Mouse (Mus musculus) lung, adult 2 months (tissue): Measurements from ENCODE around the gene Rpl28. TPM values are rescaled to one million over a fixed set of nuclear protein-coding genes. Genes with fewer than 3 reads are reported as not detected.
A peak's percentile ranks its signal among the peaks of the same experiment; 100 is the strongest.

Experiments used
- DNase-seq: peaks from one replicate; pipeline ENCODE4 v3.0.0; 2022
- H3K4me1 ChIP-seq: fragments of 200-500 bp; 2 replicates; pipeline ENCODE4 v1.6.1; 2011; ENCODE audit warnings: low read length; ENCODE audit not compliant: control insufficient read depth, insufficient read depth
- H3K4me3 ChIP-seq: fragments of 200-500 bp; replicated peaks from 2 replicates; pipeline ENCODE3; 2011; ENCODE audit warnings: low read depth, mild to moderate bottlenecking, control low read depth, low read length; ENCODE audit errors: extremely low read depth
- CTCF ChIP-seq: fragments of 200-500 bp; IDR thresholded peaks from 2 replicates; pipeline ENCODE4 v1.5.1; 2011; ENCODE audit warnings: mild to moderate bottlenecking, low read length, control low read depth; ENCODE audit not compliant: insufficient read depth
- POLR2A ChIP-seq: fragments of 200-500 bp; IDR thresholded peaks from 2 replicates; pipeline ENCODE4 v1.6.1; 2011; ENCODE audit warnings: low read depth, mild to moderate bottlenecking, control low read depth, low read length, borderline replicate concordance; ENCODE audit errors: extremely low read depth
- WGBS: fragments of 180-500 bp; shearing (Covaris S2); methylation state at CpG from one replicate; pipeline ENCODE4 v1.1.7; 2018; 5-methylcytosine and 5-hydroxymethylcytosine counted together
- polyA plus RNA-seq: library from polyadenylated mRNA; depleted of rRNA; stranded (reverse); fragments of >200 nt; gene quantifications from 2 replicates; pipeline ENCODE4 v1.2.3, GENCODE M21; 2012; rRNA removed

Gene Rpl28
- polyA plus RNA-seq, 1 experiment = 204 TPM

- TF ChIP-seq POLR2A (no peak), CTCF (no peak)
- peak overlapping the region; percentile 32 for H3K4me3 ChIP-seq
- no peaks in the 10 kb centered on the region for H3K4me1 ChIP-seq
- DNase-seq = peak; percentile 46
- WGBS = 6% methylated on average over 34 of the region's 34 CpGs
Measured at GRCm38 (mm10) chr7:4835631-4836327, 43.1 kb downstream of the Rpl28 start.

- peak; percentile 66 for DNase-seq
- Histone ChIP-seq H3K4me1 (no peaks in the 10 kb centered on the region), H3K4me3 (peak overlapping the region; percentile 12)
- WGBS = under 1% methylated on average over 51 of the region's 51 CpGs
- TF ChIP-seq CTCF = 0 out of 2 replicates have a peak, but pooled peaks have one; percentile 18
- no peak for TF ChIP-seq POLR2A
Measured at GRCm38 (mm10) chr7:4836351-4836792, 43.7 kb downstream of the Rpl28 start.

- no peak for DNase-seq
- TF ChIP-seq CTCF = no peak
- no peak for TF ChIP-seq POLR2A
- H3K4me1 ChIP-seq = no peaks in the 10 kb centered on the region
- no peak overlapping the region for H3K4me3 ChIP-seq
- WGBS = 0% methylated on average over 1 of the region's 1 CpGs
Measured at GRCm38 (mm10) chr7:4837639-4838038, 45.0 kb downstream of the Rpl28 start.

GRCm38 (mm10) chr7:4842077-4842476 is 49.4 kb downstream of the Rpl28 start:
- no peak for DNase-seq

GRCm38 (mm10) chr7:4842634-4843131 is 50.0 kb downstream of the Rpl28 start:
- no peaks in the 10 kb centered on the region for H3K4me1 ChIP-seq
- H3K4me3 ChIP-seq = no peak overlapping the region
- no peak for TF ChIP-seq CTCF
- TF ChIP-seq POLR2A = no peak
- 1% methylated on average over 16 of the region's 16 CpGs for WGBS
- DNase-seq = no peak

More at GRCm38 (mm10) chr7:4842077-4842476, 49.4 kb downstream of the Rpl28 start:
- Histone ChIP-seq H3K4me1 (no peaks in the 10 kb centered on the region), H3K4me3 (no peak overlapping the region)
- WGBS = 56% methylated on average over 5 of the region's 5 CpGs
- no peak for TF ChIP-seq POLR2A
- no peak for TF ChIP-seq CTCF

GRCm38 (mm10) chr7:4843604-4844244 is 51.0 kb downstream of the Rpl28 start:
- DNase-seq = no peak
- WGBS = 2% methylated on average over 34 of the region's 34 CpGs
- TF ChIP-seq POLR2A (no peak), CTCF (no peak)
- Histone ChIP-seq H3K4me3 (no peak overlapping the region), H3K4me1 (no peaks in the 10 kb centered on the region)

- 2% methylated on average over 41 of the region's 41 CpGs for WGBS
- TF ChIP-seq CTCF (no peak), POLR2A (no peak)
- no peaks in the 10 kb centered on the region for H3K4me1 ChIP-seq
- H3K4me3 ChIP-seq = no peak within 1 kb of the TSS
- DNase-seq = no peak
Measured at GRCm38 (mm10) chr7:4844245-4844916, 51.7 kb downstream of the Rpl28 start, which contains the start of gene Shisa7. Gene Shisa7 (minus strand): TSS chr7:4844696.

Other genes starting within 250 kb of the Rpl28 start
- 12.6 and 13.8 TPM in 2 replicates for gene Syt5, start 245.3 kb upstream of the Rpl28 start, polyA plus RNA-seq
- gene Ptprh, start 188.8 kb upstream of the Rpl28 start, polyA plus RNA-seq = 0.08 and 0.14 TPM in 2 replicates
- gene Tmem86b, start 161.5 kb upstream of the Rpl28 start, polyA plus RNA-seq = 10.1 and 14.6 TPM in 2 replicates
- gene Ppp6r1, start 133.9 kb upstream of the Rpl28 start, polyA plus RNA-seq = 99.0 and 112 TPM in 2 replicates
- 38.8 and 39.6 TPM in 2 replicates for gene Hspbp1, start 107.8 kb upstream of the Rpl28 start, polyA plus RNA-seq
- 4.1 and 4.9 TPM in 2 replicates for gene Brsk1, start 102.3 kb upstream of the Rpl28 start, polyA plus RNA-seq
- gene Tmem150b, start 67.6 kb upstream of the Rpl28 start, polyA plus RNA-seq = 3.2 and 3.8 TPM in 2 replicates
- 92.5 and 104 TPM in 2 replicates for gene Kmt5c, start 52.8 kb upstream of the Rpl28 start, polyA plus RNA-seq
- gene Cox6b2, start 39.8 kb upstream of the Rpl28 start, polyA plus RNA-seq = 52.7 and 87.5 TPM in 2 replicates
- gene Fam71e2, start 21.6 kb upstream of the Rpl28 start, polyA plus RNA-seq = not detected in 2 replicates
- gene Il11, start 10.0 kb upstream of the Rpl28 start, polyA plus RNA-seq = 0.65 and 0.68 TPM in 2 replicates
- gene Tmem190, start 9.9 kb upstream of the Rpl28 start, polyA plus RNA-seq = not detected in 2 replicates
- gene Tmem238, start 3.2 kb upstream of the Rpl28 start, polyA plus RNA-seq = 59.4 and 97.7 TPM in 2 replicates
- 135 and 210 TPM in 2 replicates for gene Ube2s, start 19.7 kb downstream of the Rpl28 start, polyA plus RNA-seq
- gene Shisa7, start 51.8 kb downstream of the Rpl28 start, polyA plus RNA-seq = 2.5 and 3.4 TPM in 2 replicates
- 14.1 and 22.3 TPM in 2 replicates for gene Isoc2b, start 77.4 kb downstream of the Rpl28 start, polyA plus RNA-seq
- gene Isoc2a, start 84.3 kb downstream of the Rpl28 start, polyA plus RNA-seq = 13.4 and 15.0 TPM in 2 replicates
- gene Gm36210, start 113.6 kb downstream of the Rpl28 start, polyA plus RNA-seq = 0.15 and 0.20 TPM in 2 replicates
- 20.6 and 24.7 TPM in 2 replicates for gene Zfp628, start 122.3 kb downstream of the Rpl28 start, polyA plus RNA-seq
- 7.1 and 7.6 TPM in 2 replicates for gene Nat14, start 129.2 kb downstream of the Rpl28 start, polyA plus RNA-seq
- gene Ssc5d, start 132.9 kb downstream of the Rpl28 start, polyA plus RNA-seq = 7.5 and 8.0 TPM in 2 replicates
- 5.6 and 24.2 TPM in 2 replicates for gene Sbk2, start 171.5 kb downstream of the Rpl28 start, polyA plus RNA-seq
- 6.5 and 9.0 TPM in 2 replicates for gene Sbk3, start 178.3 kb downstream of the Rpl28 start, polyA plus RNA-seq
- gene Zfp579, start 203.3 kb downstream of the Rpl28 start, polyA plus RNA-seq = 84.1 and 90.7 TPM in 2 replicates
- 37.0 and 43.5 TPM in 2 replicates for gene Zfp524, start 221.5 kb downstream of the Rpl28 start, polyA plus RNA-seq
- 32.2 and 33.9 TPM in 2 replicates for gene Fiz1, start 221.8 kb downstream of the Rpl28 start, polyA plus RNA-seq
- not detected in 2 replicates for gene Gm44973, start 222.6 kb downstream of the Rpl28 start, polyA plus RNA-seq
- 43.2 and 47.9 TPM in 2 replicates for gene Zfp865, start 227.5 kb downstream of the Rpl28 start, polyA plus RNA-seq
- 0.90 and 0.97 TPM in 2 replicates for gene Ccdc106, start 227.7 kb downstream of the Rpl28 start, polyA plus RNA-seq
- gene 4632433K11Rik, start 241.2 kb downstream of the Rpl28 start, polyA plus RNA-seq = not detected in 2 replicates
- gene Zfp784, start 245.6 kb downstream of the Rpl28 start, polyA plus RNA-seq = 5.2 and 6.9 TPM in 2 replicates